Mouse (Mus musculus) CH12.LX (cell line): ENCODE measurements at regions not wholly inside any gene's neighbourhood (a gene's known extent, or its start where the extent isn't known, plus 50 kb on each side); places are given as distances from the start of the nearest gene placed in this dataset.
A peak's percentile ranks its signal among the peaks of the same experiment; 100 is the strongest.

Source experiments
- BHLHE40 ChIP-seq: IDR thresholded peaks from 2 replicates; pipeline ENCODE4 v1.6.1; 2011; ENCODE audit warnings: mild to moderate bottlenecking, low read depth, low read length, improper control_type of control experiment
- CHD2 ChIP-seq: IDR thresholded peaks from 2 replicates; pipeline ENCODE4 v1.6.1; 2011; ENCODE audit warnings: low read length, improper control_type of control experiment
- CTCF ChIP-seq, 2 experiments: IDR thresholded peaks in 1 of 2; conservative IDR thresholded peaks in 1 of 2; 2 replicates each; pipeline ENCODE4 v1.5.1; 2011 to 2012; ENCODE audit warnings: low read depth in 2 of 2, low read length in 2 of 2, improper control_type of control experiment in 1 of 2, inconsistent platforms in 1 of 2, mild to moderate bottlenecking in 1 of 2, moderate library complexity in 1 of 2
- ELF1 ChIP-seq: IDR thresholded peaks from 2 replicates; pipeline ENCODE4 v1.6.1; 2014; ENCODE audit warnings: low read depth, mild to moderate bottlenecking, inconsistent platforms, low read length, improper control_type of control experiment
- EP300 ChIP-seq: IDR thresholded peaks from 2 replicates; pipeline ENCODE4 v1.6.1; 2011; ENCODE audit warnings: low read length, improper control_type of control experiment
- HCFC1 ChIP-seq: IDR thresholded peaks from 2 replicates; pipeline ENCODE4 v1.6.1; 2012; ENCODE audit warnings: low read depth, mild to moderate bottlenecking, inconsistent platforms, low read length, improper control_type of control experiment
- IRF4 ChIP-seq: IDR thresholded peaks from 2 replicates; pipeline ENCODE4 v1.6.1; 2014; ENCODE audit warnings: low read depth, mild to moderate bottlenecking, inconsistent platforms, low read length, improper control_type of control experiment
- MAFK ChIP-seq: IDR thresholded peaks from 2 replicates; pipeline ENCODE4 v1.6.1; 2011; ENCODE audit warnings: low read length, improper control_type of control experiment; ENCODE audit not compliant: insufficient replicate concordance
- MXI1 ChIP-seq: IDR thresholded peaks from 2 replicates; pipeline ENCODE4 v1.6.1; 2011; ENCODE audit warnings: mild to moderate bottlenecking, low read depth, low read length, improper control_type of control experiment
- POLR2A ChIP-seq: IDR thresholded peaks from 2 replicates; pipeline ENCODE4 v1.6.1; 2011; ENCODE audit warnings: low read depth, mild to moderate bottlenecking, improper control_type of control experiment, low read length
- SIN3A ChIP-seq: IDR thresholded peaks from 2 replicates; pipeline ENCODE4 v1.6.1; 2012; ENCODE audit warnings: low read length, improper control_type of control experiment, inconsistent platforms
- TCF12 ChIP-seq: IDR thresholded peaks from 2 replicates; pipeline ENCODE4 v1.6.1; 2014; ENCODE audit warnings: low read depth, mild to moderate bottlenecking, inconsistent platforms, low read length, improper control_type of control experiment

DNA sequence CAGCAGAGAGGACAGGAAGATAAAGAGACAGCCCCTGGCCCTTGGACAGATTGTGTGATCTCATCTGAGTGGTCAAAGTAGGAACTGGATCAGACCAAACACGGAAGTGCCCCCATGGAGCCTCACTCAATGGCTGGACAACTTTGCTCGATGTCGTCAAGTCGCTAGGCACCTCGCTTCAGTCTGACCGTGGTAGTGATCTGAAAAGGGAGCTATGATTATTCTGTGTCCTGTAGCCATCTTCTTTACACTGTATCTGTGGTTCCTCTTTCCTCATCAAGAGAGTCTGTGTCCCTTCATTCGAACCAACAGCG is 67.0 kb upstream of the Rasgrf1 start:
- TF ChIP-seq ELF1: peak; percentile 93
- TF ChIP-seq TCF12: peak; percentile 40; the same call in 1 of the 2 replicates
- no peak for TF ChIP-seq CTCF (conservative IDR thresholded peaks at IDR 0.05 in 1 of 2, IDR thresholded peaks at IDR 0.05 in 1 of 2; ENCODE audit: low read depth in 2 of 2, low read length in 2 of 2)
- no peak for TF ChIP-seq MXI1
- no peak for TF ChIP-seq BHLHE40
- TF ChIP-seq CHD2: no peak
- no peak for TF ChIP-seq POLR2A
- peak; percentile 50 for TF ChIP-seq HCFC1
- TF ChIP-seq IRF4: peak; percentile 8; the same call in 1 of the 2 replicates
- no peak for TF ChIP-seq MAFK
- no peak for TF ChIP-seq EP300
- peak; percentile 47; the same call in 1 of the 2 replicates for TF ChIP-seq SIN3A
